Mouse (Mus musculus) stomach, postnatal 0 days (tissue): ENCODE data around the gene Cd151. TPM values are rescaled to one million over a fixed set of nuclear protein-coding genes. Genes with fewer than 3 reads are reported as not detected.

Source experiments
- ATAC-seq: fragments of 200-750 bp; cut with Nextera tagmentation; 2 replicates; pipeline ENCODE4 v1.8.0; 2017; ENCODE audit not compliant: low FRiP score, low TSS enrichment
- DNase-seq: peaks from one replicate; pipeline ENCODE4 v3.0.0-alpha.2; 2016; ENCODE audit warnings: low spot score
- H3K27ac ChIP-seq: fragments of 300-500 bp; sonication (generic); replicated peaks from 2 replicates; pipeline ENCODE4 v1.5.1; 2014; ENCODE audit warnings: mild to moderate bottlenecking, control low read depth
- H3K27me3 ChIP-seq: fragments of 300-500 bp; sonication (generic); 2 replicates; pipeline ENCODE4 v1.6.1; 2014; ENCODE audit warnings: low read length; ENCODE audit not compliant: control insufficient read depth, insufficient read depth
- H3K36me3 ChIP-seq: fragments of 300-500 bp; sonication (generic); 2 replicates; pipeline ENCODE4 v1.6.1; 2014; ENCODE audit warnings: low read length, mixed read lengths; ENCODE audit not compliant: control insufficient read depth, insufficient read depth
- H3K4me1 ChIP-seq: fragments of 300-500 bp; sonication (generic); replicated peaks from 2 replicates; pipeline ENCODE4 v1.6.1; 2014; ENCODE audit warnings: antibody characterized with exemption; ENCODE audit not compliant: control insufficient read depth, insufficient read depth
- H3K4me2 ChIP-seq: fragments of 300-500 bp; sonication (generic); replicated peaks from 2 replicates; pipeline ENCODE4 v1.6.1; 2014; ENCODE audit warnings: low read depth, mild to moderate bottlenecking, control low read depth, moderate library complexity
- H3K4me3 ChIP-seq: fragments of 300-500 bp; sonication (generic); 2 replicates; pipeline ENCODE4 v1.5.1; 2014; ENCODE audit warnings: low read depth, low read length, control low read depth
- H3K9ac ChIP-seq: fragments of 300-500 bp; sonication (generic); 2 replicates; pipeline ENCODE4 v1.6.1; 2014; ENCODE audit warnings: mild to moderate bottlenecking, low read length, control low read depth, mixed read lengths
- H3K9me3 ChIP-seq: fragments of 300-500 bp; sonication (generic); 2 replicates; pipeline ENCODE4 v1.6.1; 2016; ENCODE audit warnings: low read length; ENCODE audit not compliant: control insufficient read depth
- CTCF ChIP-seq: IDR thresholded peaks from 2 replicates; pipeline ENCODE4 v1.5.1; 2016; ENCODE audit warnings: antibody characterized with exemption, low read depth, mild to moderate bottlenecking, moderate library complexity
- EP300 ChIP-seq: optimal IDR thresholded peaks from 2 replicates; pipeline ENCODE3; 2016; ENCODE audit warnings: antibody characterized with exemption
- WGBS: fragments of 180-500 bp; shearing (Covaris S2); extraction: QIAGEN DNeasy Blood & Tissue Kit; methylation state at CpG from one replicate; pipeline ENCODE4 v1.1.7; 2014; 5-methylcytosine and 5-hydroxymethylcytosine counted together
- polyA plus RNA-seq: library from polyadenylated mRNA; unstranded; fragments of >200 nt; fragmentation: Nextera tagmentation; extraction: Ambion mirVana; gene quantifications from 2 replicates; pipeline ENCODE4 v1.2.1, GENCODE M21; 2015

Cd151 gene
- polyA plus RNA-seq, 1 experiment from 2014 or later = 22.6 TPM

DNA sequence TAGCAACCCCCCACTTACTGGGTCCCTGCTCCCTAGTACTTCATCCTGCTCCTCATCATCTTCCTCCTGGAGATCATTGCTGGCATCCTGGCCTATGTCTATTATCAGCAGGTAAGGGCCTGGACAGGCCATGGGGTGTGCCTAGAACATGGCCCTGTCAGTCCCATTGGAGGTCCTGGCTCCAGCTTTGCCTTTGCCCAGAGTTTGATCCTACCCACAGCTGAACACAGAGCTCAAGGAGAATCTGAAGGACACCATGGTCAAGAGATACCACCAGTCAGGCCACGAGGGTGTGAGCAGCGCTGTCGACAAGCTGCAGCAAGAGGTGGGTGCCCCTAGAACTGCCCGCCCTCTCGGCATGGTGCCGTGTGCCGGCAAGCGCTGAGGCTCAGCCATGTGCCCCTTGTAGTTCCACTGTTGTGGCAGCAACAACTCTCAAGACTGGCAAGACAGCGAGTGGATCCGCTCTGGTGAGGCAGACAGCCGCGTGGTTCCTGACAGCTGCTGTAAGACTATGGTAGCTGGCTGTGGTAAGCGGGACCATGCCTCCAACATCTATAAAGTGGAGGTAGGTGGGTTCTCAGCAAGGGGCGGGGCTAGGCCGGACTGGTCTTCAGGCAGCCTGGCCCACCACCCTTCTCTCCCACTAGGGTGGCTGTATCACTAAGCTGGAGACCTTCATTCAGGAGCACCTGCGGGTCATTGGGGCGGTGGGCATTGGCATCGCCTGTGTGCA, 2.9 kb downstream of the Cd151 start:
- Histone ChIP-seq H3K4me3 (no peak overlapping the region), H3K4me1 (peaks cover 21% of the 10 kb centered on the region), H3K27me3 (no peaks in the 10 kb centered on the region), H3K9ac (no peak overlapping the region), H3K36me3 (peaks cover 19% of the 10 kb centered on the region), H3K9me3 (no peaks in the 10 kb centered on the region), H3K27ac (no peak overlapping the region), H3K4me2 (no peak overlapping the region)
- DNase-seq (no peak), ATAC-seq (no peak)
- WGBS = 90% methylated on average over 18 of the region's 18 CpGs
- TF ChIP-seq CTCF (no peak), EP300 (no peak)

DNA sequence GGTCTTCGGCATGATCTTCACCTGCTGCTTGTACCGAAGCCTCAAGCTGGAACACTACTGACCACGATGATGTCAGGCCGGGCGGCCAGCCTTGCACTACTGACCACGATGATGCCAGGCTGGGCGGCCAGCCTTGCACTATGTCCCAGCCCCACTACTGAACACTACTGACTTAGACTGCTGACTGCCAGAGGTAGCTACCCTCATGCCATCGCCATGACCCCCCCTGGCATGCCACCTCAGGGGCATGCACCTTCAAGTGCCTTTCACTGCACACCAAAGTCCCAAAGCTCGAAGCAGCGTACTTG, 3.4 kb downstream of the Cd151 start:
- no peak for DNase-seq
- H3K4me1 ChIP-seq = peaks cover 19% of the 10 kb centered on the region
- ATAC-seq = no peak

DNA sequence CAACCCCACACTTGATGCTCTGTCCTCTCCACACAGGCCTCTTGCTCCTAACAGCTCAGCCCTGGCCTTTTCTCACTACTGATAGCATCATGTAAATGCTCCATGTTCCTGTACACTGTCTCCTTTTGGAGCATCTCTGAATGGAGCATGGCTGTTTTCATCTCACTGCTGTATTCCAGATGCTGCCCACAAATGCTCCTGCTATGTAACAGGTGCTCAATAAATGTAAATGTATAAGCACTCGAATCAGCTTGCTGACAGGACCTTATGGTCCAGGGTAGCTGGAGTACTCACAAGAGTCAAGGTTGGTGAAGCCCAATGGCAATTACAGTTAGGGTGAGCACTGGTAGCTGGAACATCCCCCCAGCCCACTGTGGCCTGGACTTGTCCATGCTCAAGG, 4.0 kb downstream of the Cd151 start:
- Histone ChIP-seq H3K27me3 (no peaks in the 10 kb centered on the region), H3K4me1 (peaks cover 23% of the 10 kb centered on the region), H3K9me3 (no peaks in the 10 kb centered on the region), H3K9ac (no peak overlapping the region), H3K36me3 (peaks cover 19% of the 10 kb centered on the region), H3K4me3 (no peak overlapping the region), H3K4me2 (no peak overlapping the region), H3K27ac (no peak overlapping the region)
- 91% methylated on average over 1 of the region's 1 CpGs for WGBS
- no peak for DNase-seq
- no peak for TF ChIP-seq EP300
- no peak for TF ChIP-seq CTCF
- ATAC-seq = no peak

More for the DNA sequence above, 3.4 kb downstream of the Cd151 start:
- Histone ChIP-seq H3K9ac (no peak overlapping the region), H3K4me3 (no peak overlapping the region), H3K27ac (no peak overlapping the region), H3K27me3 (no peaks in the 10 kb centered on the region), H3K4me2 (no peak overlapping the region), H3K9me3 (no peaks in the 10 kb centered on the region), H3K36me3 (peaks cover 19% of the 10 kb centered on the region)
- no peak for TF ChIP-seq EP300
- TF ChIP-seq CTCF = no peak
- WGBS = 93% methylated on average over 10 of the region's 10 CpGs

DNA sequence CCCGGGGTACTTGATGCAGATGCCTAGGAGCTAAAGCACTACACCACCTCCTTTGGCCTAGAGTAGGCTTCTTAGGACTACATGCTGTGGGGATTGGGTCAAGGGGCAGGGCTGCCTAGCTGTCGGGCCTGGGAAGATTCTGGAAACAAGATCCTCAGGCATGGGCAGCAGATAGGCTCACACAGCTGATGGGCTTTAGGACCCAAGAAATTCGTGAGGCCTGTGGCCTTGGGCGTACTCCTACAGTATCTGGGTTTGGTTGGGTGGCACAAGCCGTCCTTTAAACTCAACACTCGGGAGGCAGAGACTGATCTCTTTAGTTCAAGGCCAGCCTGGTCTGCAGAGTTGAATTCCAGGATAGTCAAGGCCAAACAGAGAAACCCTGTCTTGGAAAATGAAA, 5.0 kb downstream of the Cd151 start:
- Histone ChIP-seq H3K4me1 (peaks cover 23% of the 10 kb centered on the region), H3K27me3 (no peaks in the 10 kb centered on the region), H3K9me3 (no peaks in the 10 kb centered on the region), H3K4me2 (no peak overlapping the region), H3K36me3 (peaks cover 19% of the 10 kb centered on the region), H3K27ac (no peak overlapping the region), H3K9ac (no peak overlapping the region), H3K4me3 (no peak overlapping the region)
- WGBS = 73% methylated on average over 6 of the region's 6 CpGs
- TF ChIP-seq EP300 (no peak), CTCF (no peak)
- ATAC-seq = no peak
- DNase-seq = no peak

DNA sequence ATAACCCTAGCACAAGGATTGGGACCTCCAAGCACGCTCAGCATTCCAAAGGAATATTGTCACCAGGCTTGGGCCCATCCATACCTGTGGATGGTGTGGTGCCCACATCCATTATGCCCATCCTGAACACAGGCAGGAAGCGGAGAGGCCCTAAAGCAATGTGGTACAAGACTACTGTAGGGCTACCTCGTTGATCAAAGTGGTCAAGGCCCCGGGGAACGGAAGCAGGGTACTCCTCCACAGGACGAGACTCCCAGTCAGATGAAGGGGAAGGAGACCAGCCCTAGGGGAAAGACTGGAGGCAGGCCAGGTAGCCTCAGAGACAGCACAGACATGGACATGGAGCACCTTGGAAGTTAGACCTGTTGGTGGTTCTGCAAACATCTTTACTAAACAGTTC, 5.6 kb downstream of the Cd151 start:
- H3K4me1 ChIP-seq = peaks cover 27% of the 10 kb centered on the region
- WGBS = 83% methylated on average over 6 of the region's 6 CpGs

DNA sequence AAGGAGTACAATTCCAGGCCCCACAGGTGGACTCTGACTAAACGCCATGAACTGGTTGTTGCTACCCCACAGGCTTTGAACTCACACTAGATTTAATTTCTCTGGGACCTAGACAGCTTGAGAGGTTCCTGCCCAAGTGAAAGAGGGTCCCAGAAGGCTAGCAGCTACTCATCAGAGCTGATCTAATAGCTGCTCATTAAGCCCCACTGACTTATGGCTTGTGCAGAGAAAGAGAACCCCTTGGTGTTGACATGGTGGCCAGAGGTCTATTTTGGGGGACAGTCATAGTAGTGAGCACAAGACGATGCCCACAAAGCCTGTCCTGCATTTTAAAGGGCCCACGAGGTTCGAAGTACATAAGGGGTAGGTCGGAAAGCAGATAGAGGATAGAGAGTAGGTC, 7.0 kb downstream of the Cd151 start:
- no peak for TF ChIP-seq EP300
- no peak for TF ChIP-seq CTCF

More for the DNA sequence above, 5.6 kb downstream of the Cd151 start:
- H3K9me3 ChIP-seq = no peaks in the 10 kb centered on the region
- no peak overlapping the region for H3K9ac ChIP-seq
- DNase-seq (no peak), ATAC-seq (no peak)
- TF ChIP-seq CTCF = no peak
- H3K4me2 ChIP-seq = no peak overlapping the region
- H3K27ac ChIP-seq = no peak overlapping the region
- no peaks in the 10 kb centered on the region for H3K27me3 ChIP-seq
- H3K4me3 ChIP-seq = no peak overlapping the region
- H3K36me3 ChIP-seq = peaks cover 19% of the 10 kb centered on the region

More for the DNA sequence above, 7.0 kb downstream of the Cd151 start:
- Histone ChIP-seq H3K4me2 (peak overlapping the region; percentile 90), H3K27ac (no peak overlapping the region), H3K36me3 (peaks cover 19% of the 10 kb centered on the region), H3K9ac (peak overlapping the region; percentile 88), H3K4me1 (peaks cover 20% of the 10 kb centered on the region), H3K27me3 (no peaks in the 10 kb centered on the region), H3K9me3 (no peaks in the 10 kb centered on the region), H3K4me3 (peak overlapping the region; percentile 80)
- ATAC-seq (no peak), DNase-seq (no peak)
- 10% methylated on average over 5 of the region's 5 CpGs for WGBS
